Mouse (Mus musculus) midbrain, embryonic 15.5 days (tissue): Measurements from ENCODE around the gene Pitpnc1. TPM values are rescaled to one million over a fixed set of nuclear protein-coding genes. Genes with fewer than 3 reads are reported as not detected.

Experiments
- ATAC-seq: fragments of 200-750 bp; cut with Nextera tagmentation; replicated peaks from 2 replicates; pipeline ENCODE4 v1.8.0; 2017; ENCODE audit warnings: moderate TSS enrichment
- H3K27ac ChIP-seq: fragments of 300-500 bp; sonication (generic); 2 replicates; pipeline ENCODE4 v1.5.1; 2015; ENCODE audit warnings: mild to moderate bottlenecking, inconsistent platforms
- H3K27me3 ChIP-seq: fragments of 300-500 bp; sonication (generic); replicated peaks from 2 replicates; pipeline ENCODE4 v1.6.1; 2015; ENCODE audit warnings: inconsistent platforms
- H3K36me3 ChIP-seq: fragments of 300-500 bp; sonication (generic); replicated peaks from 2 replicates; pipeline ENCODE4 v1.6.1; 2015; ENCODE audit warnings: inconsistent platforms
- H3K4me1 ChIP-seq: fragments of 300-500 bp; sonication (generic); 2 replicates; pipeline ENCODE4 v1.6.1; 2015; ENCODE audit warnings: inconsistent platforms
- H3K4me2 ChIP-seq: fragments of 300-500 bp; sonication (generic); 2 replicates; pipeline ENCODE4 v1.6.1; 2015; ENCODE audit warnings: inconsistent platforms, mild to moderate bottlenecking, moderate library complexity
- H3K4me3 ChIP-seq: fragments of 300-500 bp; sonication (generic); 2 replicates; pipeline ENCODE4 v1.5.1; 2015; ENCODE audit warnings: mild to moderate bottlenecking, inconsistent platforms
- H3K9ac ChIP-seq: fragments of 300-500 bp; sonication (generic); 2 replicates; pipeline ENCODE4 v1.6.1; 2015; ENCODE audit warnings: mild to moderate bottlenecking, inconsistent platforms
- H3K9me3 ChIP-seq: fragments of 300-500 bp; sonication (generic); 2 replicates; pipeline ENCODE4 v1.6.1; 2016; ENCODE audit warnings: inconsistent platforms
- WGBS: fragments of 180-500 bp; shearing (Covaris S2); methylation state at CpG from one replicate; pipeline ENCODE4 v1.1.7; 2015; ENCODE audit warnings: mixed read lengths; 5-methylcytosine and 5-hydroxymethylcytosine counted together
- polyA plus RNA-seq: library from polyadenylated mRNA; unstranded; fragments of >200 nt; fragmentation: Nextera tagmentation; extraction: Ambion mirVana; gene quantifications from 2 replicates; pipeline ENCODE4 v1.2.1, GENCODE M21; 2015

Pitpnc1 gene
- polyA plus RNA-seq, 1 experiment from 2014 or later = 43.7 TPM

DNA sequence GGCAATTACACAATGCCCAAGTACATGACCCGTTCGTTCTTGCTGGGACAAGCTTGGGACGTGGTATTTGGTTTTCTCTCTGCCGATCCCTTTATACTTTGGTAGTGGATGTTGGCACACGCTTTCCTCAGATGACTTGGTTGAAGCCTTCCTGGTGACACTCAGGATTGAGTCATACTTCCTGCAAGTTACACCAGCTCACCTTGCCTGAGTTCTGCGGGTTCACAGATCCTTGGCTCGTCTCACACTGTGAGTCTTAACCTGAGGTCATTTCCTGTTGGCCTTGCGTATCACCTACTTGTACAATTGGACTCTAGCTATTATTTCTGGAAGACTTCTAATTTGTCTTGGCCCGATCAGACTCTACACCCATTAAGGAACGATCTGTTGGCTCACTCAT, 42.5 kb downstream of the Pitpnc1 start:
- no peaks in the 10 kb centered on the region for H3K36me3 ChIP-seq
- H3K4me2 ChIP-seq = no peak overlapping the region
- H3K4me3 ChIP-seq = no peak overlapping the region
- ATAC-seq = no peak
- H3K9me3 ChIP-seq = no peaks in the 10 kb centered on the region
- 93% methylated on average over 10 of the region's 10 CpGs for WGBS
- H3K9ac ChIP-seq = no peak overlapping the region
- no peak overlapping the region for H3K27ac ChIP-seq
- H3K27me3 ChIP-seq = no peaks in the 10 kb centered on the region
- H3K4me1 ChIP-seq = peaks cover 9% of the 10 kb centered on the region; the same call in 1 of the 2 replicates

DNA sequence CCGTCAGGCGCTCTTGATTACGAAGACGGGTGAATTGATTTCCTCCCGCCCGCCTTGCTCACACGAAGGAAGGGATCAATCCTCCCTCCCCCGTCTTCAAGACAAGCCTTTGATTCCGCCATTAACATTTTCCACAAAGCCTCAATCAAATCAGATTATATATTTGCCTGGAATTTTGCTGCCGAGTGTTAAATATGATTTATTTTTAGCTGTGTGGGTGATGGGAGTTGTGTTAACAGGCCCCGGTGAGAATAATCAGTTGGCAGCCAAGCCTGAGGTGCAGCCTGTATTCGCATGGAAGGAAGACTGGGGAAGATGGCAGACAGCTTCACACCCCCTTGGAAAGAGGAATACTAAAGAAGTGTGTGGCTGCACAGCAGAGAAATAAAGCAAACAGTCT, 46.3 kb downstream of the Pitpnc1 start:
- Histone ChIP-seq H3K36me3 (no peaks in the 10 kb centered on the region), H3K27me3 (no peaks in the 10 kb centered on the region), H3K4me1 (peaks cover 19% of the 10 kb centered on the region), H3K27ac (peak overlapping the region; percentile 45), H3K9ac (no peak overlapping the region), H3K4me3 (no peak overlapping the region), H3K9me3 (no peaks in the 10 kb centered on the region), H3K4me2 (no peak overlapping the region)
- no peak for ATAC-seq
- 60% methylated on average over 12 of the region's 12 CpGs for WGBS

DNA sequence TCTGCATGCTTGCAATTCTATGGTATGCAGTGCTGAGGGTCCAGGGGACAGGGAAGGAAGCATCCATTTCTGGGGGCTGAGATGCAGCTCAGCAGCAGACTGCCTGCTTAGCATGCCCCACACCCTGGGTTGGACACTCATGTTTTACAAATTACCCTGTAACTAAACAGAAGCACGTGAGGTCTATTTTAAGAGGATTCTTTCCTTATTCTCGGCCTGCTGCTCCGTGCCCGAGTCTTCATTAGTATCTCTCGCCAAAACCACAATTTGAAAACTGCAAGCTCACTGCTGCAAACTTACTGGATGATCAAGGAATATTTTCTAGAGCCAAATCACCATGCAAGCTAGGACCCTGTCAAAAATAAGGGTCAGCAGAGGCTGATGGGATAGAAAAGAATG, 48.1 kb downstream of the Pitpnc1 start:
- Histone ChIP-seq H3K27ac (peak overlapping the region; percentile 31; the same call in 1 of the 2 replicates), H3K4me3 (no peak overlapping the region), H3K36me3 (no peaks in the 10 kb centered on the region), H3K27me3 (no peaks in the 10 kb centered on the region), H3K4me1 (peaks cover 20% of the 10 kb centered on the region), H3K9me3 (no peaks in the 10 kb centered on the region), H3K9ac (no peak overlapping the region), H3K4me2 (no peak overlapping the region)
- no peak for ATAC-seq
- 27% methylated on average over 5 of the region's 5 CpGs for WGBS

DNA sequence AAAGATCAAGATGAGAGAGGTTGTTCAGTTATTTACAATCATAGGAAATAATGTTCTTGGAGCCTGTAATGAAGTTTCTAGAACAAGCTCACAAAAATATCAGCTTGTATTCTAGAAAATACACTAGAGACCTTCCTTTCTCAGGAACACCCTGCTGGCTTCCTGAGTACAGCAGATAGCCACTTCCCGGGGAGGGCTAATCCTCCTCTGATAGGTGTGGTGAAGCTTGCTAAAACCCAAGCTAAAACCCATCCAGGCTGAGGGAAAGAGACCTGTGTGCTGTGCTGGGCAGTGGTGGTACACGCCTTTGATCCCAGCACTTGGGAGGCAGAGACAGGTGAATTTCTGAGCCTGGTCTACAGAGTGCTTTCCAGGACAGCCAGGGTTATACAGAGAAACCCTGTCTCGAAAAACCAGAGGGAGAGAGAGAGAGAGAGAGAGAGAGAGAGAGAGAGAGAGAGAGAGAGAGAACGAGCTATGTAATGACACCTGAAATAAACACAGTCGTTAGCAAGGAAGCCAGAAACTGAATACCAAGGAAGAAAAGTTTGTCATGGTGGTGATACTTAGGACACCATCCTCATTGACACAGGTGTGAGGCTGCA, 48.6 kb downstream of the Pitpnc1 start:
- Histone ChIP-seq H3K4me2 (no peak overlapping the region), H3K9ac (no peak overlapping the region), H3K4me3 (no peak overlapping the region), H3K9me3 (no peaks in the 10 kb centered on the region), H3K36me3 (no peaks in the 10 kb centered on the region), H3K4me1 (peaks cover 25% of the 10 kb centered on the region), H3K27me3 (no peaks in the 10 kb centered on the region), H3K27ac (peak overlapping the region; percentile 31; the same call in 1 of the 2 replicates)
- no peak for ATAC-seq
- 61% methylated on average over 5 of the region's 5 CpGs for WGBS

DNA sequence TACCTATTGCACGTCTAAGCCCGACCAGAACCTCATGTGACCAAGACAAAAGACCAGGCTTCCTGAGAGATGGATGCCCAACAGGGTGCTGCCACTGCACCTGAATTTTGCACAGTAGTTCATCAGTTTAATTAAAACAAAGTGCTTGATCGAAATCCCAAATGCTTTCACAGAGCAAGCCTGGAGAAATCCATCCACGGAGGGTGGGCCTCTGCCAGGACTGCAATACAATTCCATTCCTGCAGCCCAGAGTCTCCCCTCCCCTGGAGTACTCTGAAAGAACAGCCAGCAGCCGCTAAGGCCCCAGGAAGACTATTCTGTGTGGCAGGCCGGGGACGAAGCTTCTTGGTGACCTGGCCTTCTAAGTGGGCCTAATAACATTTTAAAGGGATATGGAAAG, 50.6 kb downstream of the Pitpnc1 start:
- H3K27ac ChIP-seq = peak overlapping the region; percentile 23; the same call in 1 of the 2 replicates
- H3K4me1 ChIP-seq = peaks cover 43% of the 10 kb centered on the region
- no peak overlapping the region for H3K4me3 ChIP-seq
- no peak overlapping the region for H3K9ac ChIP-seq
- no peak overlapping the region for H3K4me2 ChIP-seq
- no peak for ATAC-seq
- WGBS = 33% methylated on average over 7 of the region's 7 CpGs
- H3K36me3 ChIP-seq = no peaks in the 10 kb centered on the region
- no peaks in the 10 kb centered on the region for H3K9me3 ChIP-seq
- H3K27me3 ChIP-seq = no peaks in the 10 kb centered on the region

DNA sequence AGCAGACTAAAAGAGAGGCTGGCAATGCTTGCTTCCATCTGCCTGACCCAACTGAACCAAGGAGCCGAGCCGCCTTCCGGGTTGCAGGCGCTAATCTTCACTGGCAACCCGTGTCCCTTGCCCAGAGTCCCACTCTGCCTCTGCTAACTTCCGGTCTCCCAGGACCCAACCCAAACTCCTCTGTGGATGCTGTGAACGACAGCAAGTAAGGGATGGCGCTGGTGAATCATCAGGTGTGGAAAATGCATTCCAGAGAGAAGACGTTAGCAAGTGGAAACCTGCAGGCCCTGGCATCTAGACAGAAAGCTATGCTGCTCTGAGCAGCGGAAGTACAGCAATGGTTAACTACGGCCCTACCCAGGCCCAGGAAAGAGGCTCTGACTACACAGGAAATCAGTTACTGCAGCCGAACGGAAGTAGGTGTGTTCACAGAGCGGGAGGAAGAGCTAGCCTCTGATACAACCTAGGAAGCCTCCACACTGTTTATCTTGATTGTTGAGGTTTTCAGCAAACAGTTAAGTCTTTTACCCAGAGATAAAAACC, 53.4 kb downstream of the Pitpnc1 start:
- ATAC-seq = no peak
- no peak overlapping the region for H3K4me3 ChIP-seq
- H3K9me3 ChIP-seq = no peaks in the 10 kb centered on the region
- peak overlapping the region; percentile 67 for H3K27ac ChIP-seq
- no peak overlapping the region for H3K9ac ChIP-seq
- 43% methylated on average over 14 of the region's 14 CpGs for WGBS
- H3K4me1 ChIP-seq = peaks cover 50% of the 10 kb centered on the region
- H3K36me3 ChIP-seq = no peaks in the 10 kb centered on the region
- H3K4me2 ChIP-seq = peak overlapping the region; percentile 18; the same call in 1 of the 2 replicates
- H3K27me3 ChIP-seq = no peaks in the 10 kb centered on the region

GRCm38 (mm10) chr11:107416561-107416926, 54.0 kb downstream of the Pitpnc1 start:
- no peak overlapping the region for H3K9ac ChIP-seq
- peak overlapping the region; percentile 67 for H3K27ac ChIP-seq
- peaks cover 49% of the 10 kb centered on the region for H3K4me1 ChIP-seq
- 6% methylated on average over 4 of the region's 4 CpGs for WGBS
- no peak overlapping the region for H3K4me3 ChIP-seq
- H3K9me3 ChIP-seq = no peaks in the 10 kb centered on the region
- ATAC-seq = no peak; the same call in 1 of the 2 replicates
- no peaks in the 10 kb centered on the region for H3K27me3 ChIP-seq
- peak overlapping the region; percentile 18; the same call in 1 of the 2 replicates for H3K4me2 ChIP-seq
- H3K36me3 ChIP-seq = no peaks in the 10 kb centered on the region

- Histone ChIP-seq H3K9me3 (no peaks in the 10 kb centered on the region), H3K36me3 (no peaks in the 10 kb centered on the region), H3K27me3 (no peaks in the 10 kb centered on the region), H3K4me1 (peaks cover 49% of the 10 kb centered on the region), H3K4me2 (no peak overlapping the region; the same call in 1 of the 2 replicates), H3K27ac (peak overlapping the region; percentile 61), H3K4me3 (no peak overlapping the region), H3K9ac (no peak overlapping the region)
- ATAC-seq = no peak
- 28% methylated on average over 10 of the region's 10 CpGs for whole genome bisulfite sequencing
Measured at GRCm38 (mm10) chr11:107415901-107416560, 54.5 kb downstream of the Pitpnc1 start.

GRCm38 (mm10) chr11:107414996-107415747, 55.3 kb downstream of the Pitpnc1 start:
- Histone ChIP-seq H3K27me3 (no peaks in the 10 kb centered on the region), H3K9ac (no peak overlapping the region), H3K9me3 (no peaks in the 10 kb centered on the region), H3K4me2 (no peak overlapping the region), H3K27ac (peak overlapping the region; percentile 35; the same call in 1 of the 2 replicates), H3K36me3 (no peaks in the 10 kb centered on the region), H3K4me1 (peaks cover 49% of the 10 kb centered on the region), H3K4me3 (no peak overlapping the region)
- no peak for ATAC-seq
- 50% methylated on average over 11 of the region's 11 CpGs for WGBS

- H3K36me3 ChIP-seq = no peaks in the 10 kb centered on the region
- WGBS = 1% methylated on average over 14 of the region's 14 CpGs
- H3K4me3 ChIP-seq = peak overlapping the region; percentile 22
- ATAC-seq = peak; percentile 64
- H3K9me3 ChIP-seq = no peaks in the 10 kb centered on the region
- H3K4me2 ChIP-seq = peak overlapping the region; percentile 47
- H3K4me1 ChIP-seq = peaks cover 46% of the 10 kb centered on the region
- peak overlapping the region; percentile 60 for H3K27ac ChIP-seq
- H3K27me3 ChIP-seq = no peaks in the 10 kb centered on the region
- peak overlapping the region; percentile 7; the same call in 1 of the 2 replicates for H3K9ac ChIP-seq
Measured at GRCm38 (mm10) chr11:107413251-107413655, 57.2 kb downstream of the Pitpnc1 start.

- H3K9me3 ChIP-seq = no peaks in the 10 kb centered on the region
- H3K4me3 ChIP-seq = no peak overlapping the region
- no peak overlapping the region for H3K9ac ChIP-seq
- H3K4me1 ChIP-seq = peaks cover 42% of the 10 kb centered on the region
- WGBS = 86% methylated on average over 4 of the region's 4 CpGs
- no peak overlapping the region for H3K27ac ChIP-seq
- H3K27me3 ChIP-seq = no peaks in the 10 kb centered on the region
- no peaks in the 10 kb centered on the region for H3K36me3 ChIP-seq
- no peak for ATAC-seq
- H3K4me2 ChIP-seq = no peak overlapping the region
Measured at GRCm38 (mm10) chr11:107412128-107412527, 58.4 kb downstream of the Pitpnc1 start.

- Histone ChIP-seq H3K9me3 (no peaks in the 10 kb centered on the region), H3K4me1 (peaks cover 37% of the 10 kb centered on the region), H3K36me3 (no peaks in the 10 kb centered on the region), H3K27me3 (no peaks in the 10 kb centered on the region), H3K4me3 (no peak overlapping the region), H3K9ac (no peak overlapping the region), H3K27ac (no peak overlapping the region), H3K4me2 (no peak overlapping the region)
- ATAC-seq = no peak
- 69% methylated on average over 9 of the region's 9 CpGs for WGBS
Measured at GRCm38 (mm10) chr11:107411576-107411975, 58.9 kb downstream of the Pitpnc1 start.
